Mouse (Mus musculus): ENCODE measurements around the gene Dlx6. TPM values are rescaled to one million over a fixed set of nuclear protein-coding genes. Genes with fewer than 3 reads are reported as not detected.

Dlx6 gene
- not detected in 2 replicates for polyA plus RNA-seq (2015; fragmentation: Nextera tagmentation; extraction: Ambion mirVana)

GRCm38 (mm10) chr6:6863160-6863870 lies at the start of gene Dlx6:
Gene Dlx6, plus strand, starts transcription at chr6:6863334.
- H3K27ac ChIP-seq (ENCODE audit: low read length) = no peak within 1 kb of the TSS
- H3K4me3 ChIP-seq (ENCODE audit: low read length) = peak within 1 kb of the TSS; percentile 57
- no peaks in the 10 kb centered on the region for H3K9me3 ChIP-seq (replicated peaks; ENCODE audit: control insufficient read depth, low read length)
- WGBS = under 1% methylated on average over 36 of the region's 52 CpGs
- H3K9ac ChIP-seq (ENCODE audit: low read length) = peak within 1 kb of the TSS; percentile 28
- peak within 1 kb of the TSS; percentile 86 for H3K4me2 ChIP-seq (ENCODE audit: low read depth, low read length)
- ATAC-seq (replicated peaks; ENCODE audit: extremely low read depth, insufficient read depth, low FRiP score) = peak; percentile 61; the same call in 1 of the 2 replicates
- H3K27me3 ChIP-seq (ENCODE audit: control insufficient read depth, insufficient read depth, low read length) = peaks cover 72% of the 10 kb centered on the region
- H3K4me1 ChIP-seq (ENCODE audit: control insufficient read depth, insufficient read depth, low read length) = peaks cover 15% of the 10 kb centered on the region
- H3K36me3 ChIP-seq (ENCODE audit: control insufficient read depth, insufficient read depth) = no peaks in the 10 kb centered on the region

GRCm38 (mm10) chr6:6816821-6817220 lies 46.3 kb upstream of the Dlx6 start:
- H3K9ac ChIP-seq (ENCODE audit: low read length) = no peak overlapping the region
- H3K27ac ChIP-seq (ENCODE audit: low read length) = no peak overlapping the region
- H3K4me2 ChIP-seq (ENCODE audit: low read depth, low read length) = no peak overlapping the region
- no peaks in the 10 kb centered on the region for H3K27me3 ChIP-seq (ENCODE audit: control insufficient read depth, insufficient read depth, low read length)
- H3K4me3 ChIP-seq (ENCODE audit: low read length) = no peak overlapping the region
- H3K36me3 ChIP-seq (ENCODE audit: control insufficient read depth, insufficient read depth) = no peaks in the 10 kb centered on the region
- H3K9me3 ChIP-seq (replicated peaks; ENCODE audit: control insufficient read depth, low read length) = no peaks in the 10 kb centered on the region
- 79% methylated on average over 6 of the region's 6 CpGs for WGBS
- no peak for ATAC-seq (replicated peaks; ENCODE audit: extremely low read depth, insufficient read depth, low FRiP score)
- no peaks in the 10 kb centered on the region for H3K4me1 ChIP-seq (ENCODE audit: control insufficient read depth, insufficient read depth, low read length)

- no peak overlapping the region for H3K4me2 ChIP-seq (ENCODE audit: low read depth, low read length)
- no peak overlapping the region for H3K27ac ChIP-seq (ENCODE audit: low read length)
- H3K4me3 ChIP-seq (ENCODE audit: low read length) = no peak overlapping the region
- ATAC-seq (replicated peaks; ENCODE audit: extremely low read depth, insufficient read depth, low FRiP score) = no peak
- WGBS = 42% methylated on average over 9 of the region's 9 CpGs
- no peaks in the 10 kb centered on the region for H3K27me3 ChIP-seq (ENCODE audit: control insufficient read depth, insufficient read depth, low read length)
- H3K4me1 ChIP-seq (ENCODE audit: control insufficient read depth, insufficient read depth, low read length) = no peaks in the 10 kb centered on the region
- H3K9me3 ChIP-seq (replicated peaks; ENCODE audit: control insufficient read depth, low read length) = no peaks in the 10 kb centered on the region
- no peak overlapping the region for H3K9ac ChIP-seq (ENCODE audit: low read length)
- H3K36me3 ChIP-seq (ENCODE audit: control insufficient read depth, insufficient read depth) = no peaks in the 10 kb centered on the region
Measured at GRCm38 (mm10) chr6:6818036-6818788, 44.9 kb upstream of the Dlx6 start.

- H3K27me3 ChIP-seq (ENCODE audit: control insufficient read depth, insufficient read depth, low read length) = no peaks in the 10 kb centered on the region
- no peaks in the 10 kb centered on the region for H3K36me3 ChIP-seq (ENCODE audit: control insufficient read depth, insufficient read depth)
- ATAC-seq (replicated peaks; ENCODE audit: extremely low read depth, insufficient read depth, low FRiP score) = no peak
- 30% methylated on average over 7 of the region's 7 CpGs for WGBS
- H3K4me2 ChIP-seq (ENCODE audit: low read depth, low read length) = no peak overlapping the region
- no peak overlapping the region for H3K9ac ChIP-seq (ENCODE audit: low read length)
- H3K9me3 ChIP-seq (replicated peaks; ENCODE audit: control insufficient read depth, low read length) = no peaks in the 10 kb centered on the region
- H3K4me3 ChIP-seq (ENCODE audit: low read length) = no peak overlapping the region
- no peak overlapping the region for H3K27ac ChIP-seq (ENCODE audit: low read length)
- no peaks in the 10 kb centered on the region for H3K4me1 ChIP-seq (ENCODE audit: control insufficient read depth, insufficient read depth, low read length)
Measured at GRCm38 (mm10) chr6:6819134-6819533, 44.0 kb upstream of the Dlx6 start.

- Histone ChIP-seq H3K27ac (ENCODE audit: low read length) (no peak overlapping the region), H3K4me2 (ENCODE audit: low read depth, low read length) (no peak overlapping the region), H3K9ac (ENCODE audit: low read length) (no peak overlapping the region), H3K9me3 (replicated peaks; ENCODE audit: control insufficient read depth, low read length) (no peaks in the 10 kb centered on the region), H3K4me3 (ENCODE audit: low read length) (no peak overlapping the region), H3K36me3 (ENCODE audit: control insufficient read depth, insufficient read depth) (no peaks in the 10 kb centered on the region), H3K27me3 (ENCODE audit: control insufficient read depth, insufficient read depth, low read length) (no peaks in the 10 kb centered on the region), H3K4me1 (ENCODE audit: control insufficient read depth, insufficient read depth, low read length) (no peaks in the 10 kb centered on the region)
- ATAC-seq (replicated peaks; ENCODE audit: extremely low read depth, insufficient read depth, low FRiP score) = no peak
Measured at GRCm38 (mm10) chr6:6825313-6825712, 37.8 kb upstream of the Dlx6 start.

- Histone ChIP-seq H3K27me3 (ENCODE audit: control insufficient read depth, insufficient read depth, low read length) (no peaks in the 10 kb centered on the region), H3K4me2 (ENCODE audit: low read depth, low read length) (no peak overlapping the region), H3K9me3 (replicated peaks; ENCODE audit: control insufficient read depth, low read length) (no peaks in the 10 kb centered on the region), H3K4me3 (ENCODE audit: low read length) (no peak overlapping the region), H3K4me1 (ENCODE audit: control insufficient read depth, insufficient read depth, low read length) (no peaks in the 10 kb centered on the region), H3K9ac (ENCODE audit: low read length) (no peak overlapping the region), H3K36me3 (ENCODE audit: control insufficient read depth, insufficient read depth) (no peaks in the 10 kb centered on the region), H3K27ac (ENCODE audit: low read length) (no peak overlapping the region)
- 100% methylated on average over 1 of the region's 1 CpGs for WGBS
- ATAC-seq (replicated peaks; ENCODE audit: extremely low read depth, insufficient read depth, low FRiP score) = no peak
Measured at GRCm38 (mm10) chr6:6826861-6827260, 36.3 kb upstream of the Dlx6 start.

- H3K4me1 ChIP-seq (ENCODE audit: control insufficient read depth, insufficient read depth, low read length) = no peaks in the 10 kb centered on the region
- no peaks in the 10 kb centered on the region for H3K27me3 ChIP-seq (ENCODE audit: control insufficient read depth, insufficient read depth, low read length)
- peak overlapping the region; percentile 27 for H3K4me2 ChIP-seq (ENCODE audit: low read depth, low read length)
- no peak overlapping the region for H3K4me3 ChIP-seq (ENCODE audit: low read length)
- H3K27ac ChIP-seq (ENCODE audit: low read length) = peak overlapping the region; percentile 58
- no peak overlapping the region for H3K9ac ChIP-seq (ENCODE audit: low read length)
- H3K9me3 ChIP-seq (replicated peaks; ENCODE audit: control insufficient read depth, low read length) = no peaks in the 10 kb centered on the region
- ATAC-seq (replicated peaks; ENCODE audit: extremely low read depth, insufficient read depth, low FRiP score) = peak; percentile 75
- no peaks in the 10 kb centered on the region for H3K36me3 ChIP-seq (ENCODE audit: control insufficient read depth, insufficient read depth)
- 33% methylated on average over 7 of the region's 7 CpGs for WGBS
Measured at GRCm38 (mm10) chr6:6830446-6830845, 32.7 kb upstream of the Dlx6 start.

GRCm38 (mm10) chr6:6833301-6833700 lies 29.8 kb upstream of the Dlx6 start:
- Histone ChIP-seq H3K36me3 (ENCODE audit: control insufficient read depth, insufficient read depth) (no peaks in the 10 kb centered on the region), H3K4me2 (ENCODE audit: low read depth, low read length) (no peak overlapping the region), H3K4me1 (ENCODE audit: control insufficient read depth, insufficient read depth, low read length) (no peaks in the 10 kb centered on the region), H3K4me3 (ENCODE audit: low read length) (no peak overlapping the region), H3K9ac (ENCODE audit: low read length) (no peak overlapping the region), H3K27ac (ENCODE audit: low read length) (no peak overlapping the region), H3K9me3 (replicated peaks; ENCODE audit: control insufficient read depth, low read length) (no peaks in the 10 kb centered on the region), H3K27me3 (ENCODE audit: control insufficient read depth, insufficient read depth, low read length) (no peaks in the 10 kb centered on the region)
- no peak for ATAC-seq (replicated peaks; ENCODE audit: extremely low read depth, insufficient read depth, low FRiP score)
- WGBS = 85% methylated on average over 3 of the region's 3 CpGs

GRCm38 (mm10) chr6:6848541-6848940 lies 14.6 kb upstream of the Dlx6 start:
- H3K4me1 ChIP-seq (ENCODE audit: control insufficient read depth, insufficient read depth, low read length) = no peaks in the 10 kb centered on the region
- H3K9me3 ChIP-seq (replicated peaks; ENCODE audit: control insufficient read depth, low read length) = no peaks in the 10 kb centered on the region
- no peak for ATAC-seq (replicated peaks; ENCODE audit: extremely low read depth, insufficient read depth, low FRiP score)
- WGBS = 40% methylated on average over 4 of the region's 4 CpGs
- H3K27me3 ChIP-seq (ENCODE audit: control insufficient read depth, insufficient read depth, low read length) = peaks cover 49% of the 10 kb centered on the region
- H3K4me2 ChIP-seq (ENCODE audit: low read depth, low read length) = no peak overlapping the region
- no peak overlapping the region for H3K27ac ChIP-seq (ENCODE audit: low read length)
- no peak overlapping the region for H3K4me3 ChIP-seq (ENCODE audit: low read length)
- H3K36me3 ChIP-seq (ENCODE audit: control insufficient read depth, insufficient read depth) = no peaks in the 10 kb centered on the region
- no peak overlapping the region for H3K9ac ChIP-seq (ENCODE audit: low read length)
